16 mouse cellular contexts compared by ENCODE assay signal in the genomic region with DNA sequence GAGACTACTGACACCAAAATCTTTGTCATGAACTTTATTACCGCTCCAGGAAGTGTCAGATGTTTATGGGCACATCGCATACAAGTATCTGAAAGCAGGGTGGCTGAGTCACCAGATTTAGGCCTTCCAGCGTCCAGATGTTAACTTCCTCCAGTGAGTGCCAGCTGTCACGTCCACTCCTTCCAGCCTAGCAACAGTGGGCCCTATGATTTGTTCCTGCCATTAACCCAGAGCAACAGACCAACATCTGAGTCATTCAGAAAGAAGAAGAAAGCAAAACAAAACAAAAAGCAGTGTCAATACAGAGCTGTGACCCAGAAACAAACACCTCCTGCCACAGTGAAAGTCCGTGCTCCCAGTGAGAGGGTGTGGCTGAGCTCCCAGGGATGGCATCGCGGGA. TPM values are rescaled to one million over a fixed set of nuclear protein-coding genes. Genes with fewer than 3 reads are reported as not detected.
A peak's percentile ranks its signal among the peaks of the same experiment; 100 is the strongest.
DNase-seq lines count a peak whose midpoint lies in the region; ATAC-seq and TF ChIP-seq lines count a peak whose summit lies in the region.
"Had no signal": no experiment of that assay in that cellular context is flagged by ENCODE, and none has a peak within 500 bp of the region (broad histone marks: within the 10 kb centered on the region; RNA-seq: fewer than 3 reads in every experiment).

No protein-coding gene starts in this region.

- WGBS in stomach, embryonic 16.5 days = 57% methylated on average over 7 of the region's 7 CpGs
- WGBS in stomach, postnatal 0 days = 47% methylated on average over 7 of the region's 7 CpGs
- 45% methylated on average over 7 of the region's 7 CpGs for WGBS in intestine, embryonic 16.5 days

- ATAC-seq in stomach, embryonic 16.5 days (ENCODE audit: insufficient read depth, low FRiP score) = peak; percentile 40; the same call in 1 of the 2 replicates
- ATAC-seq in stomach, postnatal 0 days (ENCODE audit: low FRiP score, low TSS enrichment) = no peak; the same call in 1 of the 2 replicates
- peak; percentile 37 for ATAC-seq in intestine, embryonic 16.5 days
- ATAC-seq: midbrain, embryonic 16.5 days had no signal

- H3K27ac ChIP-seq in stomach, embryonic 16.5 days (ENCODE audit: low read length) = no peak overlapping the region
- no peak overlapping the region for H3K27ac ChIP-seq in stomach, postnatal 0 days (replicated peaks)
- no peak overlapping the region for H3K27ac ChIP-seq in intestine, embryonic 16.5 days (ENCODE audit: low read length)
- H3K27ac ChIP-seq: embryonic facial prominence, embryonic 12.5 days; layer of hippocampus, adult 2 months; neural tube, embryonic 13.5 days had no signal

- no peaks in the 10 kb centered on the region for H3K27me3 ChIP-seq in stomach, embryonic 16.5 days (ENCODE audit: control insufficient read depth, insufficient read depth, low read length)
- no peaks in the 10 kb centered on the region for H3K27me3 ChIP-seq in stomach, postnatal 0 days (ENCODE audit: control insufficient read depth, insufficient read depth, low read length)
- H3K27me3 ChIP-seq in intestine, embryonic 16.5 days (replicated peaks; ENCODE audit: control insufficient read depth, insufficient read depth, low read length) = no peaks in the 10 kb centered on the region
- H3K27me3 ChIP-seq: embryonic facial prominence, embryonic 12.5 days; neural tube, embryonic 13.5 days had no signal

- H3K4me2 ChIP-seq in stomach, embryonic 16.5 days (ENCODE audit: low read depth, low read length) = no peak overlapping the region
- H3K4me2 ChIP-seq in stomach, postnatal 0 days (replicated peaks; ENCODE audit: low read depth) = no peak overlapping the region
- H3K4me2 ChIP-seq in intestine, embryonic 16.5 days (ENCODE audit: low read depth, low read length) = no peak overlapping the region
- H3K4me2 ChIP-seq: embryonic facial prominence, embryonic 12.5 days; neural tube, embryonic 13.5 days had no signal

- H3K9me3 ChIP-seq in stomach, embryonic 16.5 days (replicated peaks; ENCODE audit: control insufficient read depth, low read length) = no peaks in the 10 kb centered on the region
- 0 out of 2 replicates have a peak, but pooled peaks cover 3% of the 10 kb centered on the region for H3K9me3 ChIP-seq in stomach, postnatal 0 days (ENCODE audit: control insufficient read depth, low read length)
- H3K9me3 ChIP-seq in intestine, embryonic 16.5 days (ENCODE audit: control insufficient read depth, low read length) = no peaks in the 10 kb centered on the region
- H3K9me3 ChIP-seq: embryonic facial prominence, embryonic 12.5 days; neural tube, embryonic 13.5 days had no signal

- no peak for DNase-seq in stomach, postnatal 0 days (ENCODE audit: low spot score)
- DNase-seq in MN1 (ENCODE audit: low spot score) = peak; percentile 58
- DNase-seq in kidney, adult 11 months = no peak
- DNase-seq in kidney, adult 8-10 months = no peak
- DNase-seq in adrenal gland, postnatal 25 days = no peak
- DNase-seq: cerebellum, postnatal 25 days; gastrocnemius, postnatal 14 days; kidney, adult 2 months; right cerebral cortex, postnatal 4 days; thymus, postnatal 14 days had no signal

- no peaks in the 10 kb centered on the region for H3K4me1 ChIP-seq in stomach, embryonic 16.5 days (ENCODE audit: control insufficient read depth, insufficient read depth, low read length)
- H3K4me1 ChIP-seq in stomach, postnatal 0 days (replicated peaks; ENCODE audit: control insufficient read depth, insufficient read depth) = no peaks in the 10 kb centered on the region
- H3K4me1 ChIP-seq in intestine, embryonic 16.5 days (ENCODE audit: control insufficient read depth, insufficient read depth, low read length) = no peaks in the 10 kb centered on the region
- H3K4me1 ChIP-seq: embryonic facial prominence, embryonic 12.5 days; neural tube, embryonic 13.5 days had no signal

- no peak for TF ChIP-seq EP300 in stomach, postnatal 0 days (optimal IDR thresholded peaks at IDR 0.05)

- no peak for TF ChIP-seq CTCF in stomach, postnatal 0 days (IDR thresholded peaks at IDR 0.05; ENCODE audit: low read depth)

- no peaks in the 10 kb centered on the region for H3K36me3 ChIP-seq in stomach, embryonic 16.5 days (ENCODE audit: control insufficient read depth, insufficient read depth, low read length)
- H3K36me3 ChIP-seq in stomach, postnatal 0 days (ENCODE audit: control insufficient read depth, insufficient read depth, low read length) = no peaks in the 10 kb centered on the region
- H3K36me3 ChIP-seq in intestine, embryonic 16.5 days (ENCODE audit: control insufficient read depth, insufficient read depth, low read length) = no peaks in the 10 kb centered on the region
- H3K36me3 ChIP-seq: embryonic facial prominence, embryonic 12.5 days; neural tube, embryonic 13.5 days had no signal

- no peak overlapping the region for H3K9ac ChIP-seq in stomach, embryonic 16.5 days (ENCODE audit: low read length)
- no peak overlapping the region for H3K9ac ChIP-seq in stomach, postnatal 0 days (ENCODE audit: low read length)
- H3K9ac ChIP-seq in intestine, embryonic 16.5 days (ENCODE audit: low read depth, low read length) = no peak overlapping the region
- H3K9ac ChIP-seq: embryonic facial prominence, embryonic 12.5 days; neural tube, embryonic 13.5 days had no signal

- H3K4me3 ChIP-seq in stomach, embryonic 16.5 days (replicated peaks; ENCODE audit: low read length) = no peak overlapping the region
- H3K4me3 ChIP-seq in stomach, postnatal 0 days (ENCODE audit: low read depth, low read length) = no peak overlapping the region
- H3K4me3 ChIP-seq in intestine, embryonic 16.5 days (ENCODE audit: low read length) = no peak overlapping the region
- H3K4me3 ChIP-seq: embryonic facial prominence, embryonic 12.5 days; layer of hippocampus, adult 2 months; neural tube, embryonic 13.5 days had no signal

RNA-seq across cellular contexts. Expression of a gene that starts 47.6 kb away (rescaled TPM):
- polyA plus RNA-seq in stomach, embryonic 16.5 days (2015; fragmentation: Nextera tagmentation; extraction: Ambion mirVana) = 22.1 and 25.1 TPM in 2 replicates
- 10.8 and 11.3 TPM in 2 replicates for polyA plus RNA-seq in stomach, postnatal 0 days (2015; fragmentation: Nextera tagmentation; extraction: Ambion mirVana)
- 22.8 and 24.2 TPM in 2 replicates for polyA plus RNA-seq in intestine, embryonic 16.5 days (2015; fragmentation: Nextera tagmentation; extraction: Ambion mirVana)
- 25.4 and 27.3 TPM in 2 replicates for total RNA-seq in adrenal gland, postnatal 25 days (2021)
